Mouse (Mus musculus) small intestine, adult 2 months (tissue): ENCODE results near the gene Gm20388. TPM values are rescaled to one million over a fixed set of nuclear protein-coding genes. Genes with fewer than 3 reads are reported as not detected.

Experiments used
- H3K27ac ChIP-seq: fragments of 200-500 bp; 2 replicates; pipeline ENCODE4 v1.5.1; 2012; ENCODE audit warnings: low read depth, low read length, control low read depth, inconsistent platforms; ENCODE audit not compliant: insufficient read depth
- H3K27me3 ChIP-seq: fragments of 200-500 bp; 2 replicates; pipeline ENCODE4 v1.6.1; 2012; ENCODE audit warnings: mild to moderate bottlenecking, moderate library complexity, low read length, inconsistent platforms; ENCODE audit not compliant: control insufficient read depth, insufficient read depth
- H3K36me3 ChIP-seq: fragments of 200-500 bp; 2 replicates; pipeline ENCODE4 v1.6.1; 2012; ENCODE audit warnings: mild to moderate bottlenecking, low read length, control low read depth, inconsistent platforms; ENCODE audit not compliant: control insufficient read depth, insufficient read depth
- H3K4me1 ChIP-seq: fragments of 200-500 bp; 2 replicates; pipeline ENCODE4 v1.6.1; 2012; ENCODE audit warnings: low read length, inconsistent platforms, mixed read lengths; ENCODE audit not compliant: control insufficient read depth, insufficient read depth, insufficient read length
- H3K4me3 ChIP-seq: fragments of 200-500 bp; 2 replicates; pipeline ENCODE4 v1.5.1; 2012; ENCODE audit warnings: low read depth, mild to moderate bottlenecking, control low read depth, inconsistent platforms, low read length, moderate library complexity
- CTCF ChIP-seq: fragments of 200-500 bp; IDR thresholded peaks from 2 replicates; pipeline ENCODE4 v1.5.1; 2012; ENCODE audit warnings: low read depth, mild to moderate bottlenecking, control low read depth, inconsistent platforms, low read length, moderate library complexity, mixed read lengths; ENCODE audit not compliant: insufficient replicate concordance, insufficient read length; ENCODE audit errors: extremely low read depth
- POLR2A ChIP-seq: fragments of 200-500 bp; IDR thresholded peaks from 2 replicates; pipeline ENCODE4 v1.6.1; 2012; ENCODE audit warnings: low read depth, mild to moderate bottlenecking, control low read depth, inconsistent platforms, low read length, moderate library complexity
- WGBS: fragments of 180-500 bp; shearing (Covaris S2); methylation state at CpG from one replicate; pipeline ENCODE4 v1.1.7; 2018; 5-methylcytosine and 5-hydroxymethylcytosine counted together
- polyA plus RNA-seq: library from polyadenylated mRNA; depleted of rRNA; stranded (reverse); fragments of >200 nt; gene quantifications from 2 replicates; pipeline ENCODE4 v1.2.3, GENCODE M21; 2012

Gene Gm20388
- polyA plus RNA-seq, 1 experiment = 37.3 TPM

DNA sequence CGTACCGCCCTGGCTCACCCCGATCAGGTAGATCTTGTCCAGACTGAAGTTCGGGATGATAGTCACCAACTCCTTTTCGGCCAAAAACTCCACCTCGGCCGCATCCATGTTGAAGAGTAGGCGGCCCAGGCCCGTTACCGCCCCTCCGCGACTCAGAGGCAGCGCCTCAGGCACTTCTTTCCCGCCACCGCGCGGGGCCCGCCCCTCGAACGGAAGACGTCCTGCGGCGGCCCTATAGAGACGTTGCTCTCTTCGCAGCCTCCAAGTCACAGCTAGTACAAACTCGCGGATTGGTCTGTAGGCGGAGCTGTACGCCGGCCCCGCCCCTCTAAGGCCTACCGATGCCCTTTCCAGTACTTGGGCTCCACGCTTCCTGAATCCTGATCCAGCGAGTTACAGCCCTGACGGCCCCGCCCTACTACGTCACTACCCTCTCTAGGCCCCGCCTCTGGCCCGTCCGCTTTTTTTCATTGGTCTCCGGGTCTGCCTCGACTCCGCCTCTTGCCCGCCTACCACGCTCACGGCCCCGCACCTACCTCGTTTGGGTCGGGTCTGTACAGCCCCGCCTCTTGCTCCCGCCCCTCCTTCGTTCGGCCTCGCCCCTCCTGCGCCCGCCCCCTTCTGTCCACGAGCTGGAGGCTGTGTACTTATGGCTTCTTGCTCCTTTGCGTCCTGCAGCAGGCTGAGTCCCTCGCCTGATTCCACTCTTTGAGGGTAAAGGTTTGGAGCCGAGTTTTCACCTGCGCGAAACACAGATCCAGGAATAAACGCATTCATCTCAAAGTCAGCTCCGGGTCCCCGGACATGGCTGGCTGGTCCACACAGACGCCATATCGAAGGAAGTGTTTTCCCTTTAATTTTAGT, 678.5 kb downstream of the Gm20388 start, which contains the start of gene Gins2:
Gene Gins2 (minus strand): TSS at position 397 of the 864 bp plus-strand sequence.
- Histone ChIP-seq H3K4me1 (peaks cover 3% of the 10 kb centered on the region), H3K27ac (no peak within 1 kb of the TSS), H3K4me3 (peak within 1 kb of the TSS; percentile 79), H3K36me3 (no peaks in the 10 kb centered on the region), H3K27me3 (no peaks in the 10 kb centered on the region)
- under 1% methylated on average over 67 of the region's 67 CpGs for WGBS
- TF ChIP-seq POLR2A (0 out of 2 replicates have a peak, but pooled peaks have one; percentile 14), CTCF (no peak)

DNA sequence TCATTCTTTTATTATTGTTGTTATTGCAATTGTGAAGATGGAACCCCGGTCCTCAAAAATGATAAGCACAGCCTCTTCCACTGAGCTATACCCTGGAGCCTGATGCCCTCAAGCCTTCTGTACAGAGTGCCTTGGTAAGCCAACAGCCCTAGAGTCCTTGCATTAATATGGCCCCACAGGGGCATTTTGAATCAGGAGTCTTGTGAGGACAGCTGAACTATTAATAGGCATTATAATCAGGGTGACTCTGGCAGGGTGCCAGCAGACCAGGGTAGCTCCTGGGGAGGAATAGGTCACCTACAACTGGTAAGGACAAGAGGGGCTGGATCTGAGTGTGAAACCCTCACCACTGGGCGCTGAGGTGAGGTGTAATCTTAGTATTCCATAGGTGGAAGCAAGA, 679.3 kb downstream of the Gm20388 start:
- no peak overlapping the region for H3K4me3 ChIP-seq

DNA sequence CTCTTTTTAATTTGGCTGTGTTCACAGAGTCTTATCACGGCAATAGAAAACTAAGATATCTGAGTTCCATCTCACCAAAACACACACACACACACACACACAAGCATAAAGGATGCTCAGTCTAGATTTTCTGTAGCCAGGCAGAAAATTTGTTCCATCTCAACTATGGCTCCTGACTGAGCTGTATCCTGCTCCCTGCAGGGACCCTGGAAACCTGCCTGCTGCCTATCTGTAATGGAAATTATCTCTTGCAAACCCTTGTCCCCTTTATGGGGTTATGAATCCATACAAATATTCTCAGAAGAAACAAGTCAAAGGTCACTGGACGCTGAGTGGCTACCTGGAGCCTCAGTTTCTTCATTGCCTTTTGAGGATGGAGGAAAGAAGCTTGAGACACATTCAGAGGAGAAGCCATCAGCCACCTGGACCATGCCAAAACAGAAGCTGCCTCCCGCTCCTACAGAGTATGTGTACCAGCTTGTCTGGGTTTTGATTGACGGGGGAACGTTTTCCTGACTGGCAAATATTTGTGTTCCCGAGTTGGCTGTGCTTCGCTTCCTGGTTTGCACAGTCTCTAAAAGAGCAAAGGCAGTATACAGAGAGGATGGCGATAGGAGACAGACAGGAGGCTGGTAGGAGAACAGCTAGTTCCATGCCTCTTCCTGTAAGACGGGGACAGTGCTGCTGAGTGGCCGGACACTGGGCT, 681.1 kb downstream of the Gm20388 start:
- Histone ChIP-seq H3K27ac (no peak overlapping the region), H3K4me1 (peaks cover 3% of the 10 kb centered on the region), H3K4me3 (no peak overlapping the region), H3K27me3 (no peaks in the 10 kb centered on the region), H3K36me3 (no peaks in the 10 kb centered on the region)
- 23% methylated on average over 10 of the region's 10 CpGs for WGBS
- TF ChIP-seq POLR2A = no peak
- TF ChIP-seq CTCF = no peak

More for the DNA sequence above, 679.3 kb downstream of the Gm20388 start:
- no peak for TF ChIP-seq POLR2A
- 0 out of 2 replicates have a peak, but pooled peaks have one; percentile 5 for TF ChIP-seq CTCF
- no peaks in the 10 kb centered on the region for H3K27me3 ChIP-seq
- H3K36me3 ChIP-seq = no peaks in the 10 kb centered on the region
- H3K4me1 ChIP-seq = peaks cover 3% of the 10 kb centered on the region
- H3K27ac ChIP-seq = no peak overlapping the region
- 43% methylated on average over 2 of the region's 2 CpGs for WGBS

DNA sequence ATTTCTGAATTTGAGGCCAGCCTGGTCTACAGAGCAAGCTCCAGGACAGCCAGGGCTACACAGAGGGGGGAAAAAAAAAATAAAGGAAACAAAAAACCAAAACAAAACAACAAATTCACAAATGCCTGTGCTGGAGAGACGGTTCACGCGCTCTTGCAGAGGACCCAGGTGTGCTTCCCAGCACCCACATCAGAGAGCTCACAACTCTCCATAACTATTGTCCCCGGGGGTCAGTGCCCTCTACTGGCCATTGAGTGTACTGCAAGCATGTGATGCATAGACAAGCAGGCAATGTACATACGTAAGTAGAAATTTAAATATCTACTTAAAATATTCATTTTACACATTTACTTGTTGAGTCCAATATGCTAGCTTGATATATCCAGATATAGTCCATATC, 683.9 kb downstream of the Gm20388 start:
- Histone ChIP-seq H3K36me3 (no peaks in the 10 kb centered on the region), H3K27me3 (no peaks in the 10 kb centered on the region), H3K4me3 (no peak overlapping the region), H3K4me1 (no peaks in the 10 kb centered on the region), H3K27ac (no peak overlapping the region)
- TF ChIP-seq POLR2A (no peak), CTCF (peak; percentile 55; the same call in 1 of the 2 replicates)
- WGBS = 90% methylated on average over 5 of the region's 5 CpGs

DNA sequence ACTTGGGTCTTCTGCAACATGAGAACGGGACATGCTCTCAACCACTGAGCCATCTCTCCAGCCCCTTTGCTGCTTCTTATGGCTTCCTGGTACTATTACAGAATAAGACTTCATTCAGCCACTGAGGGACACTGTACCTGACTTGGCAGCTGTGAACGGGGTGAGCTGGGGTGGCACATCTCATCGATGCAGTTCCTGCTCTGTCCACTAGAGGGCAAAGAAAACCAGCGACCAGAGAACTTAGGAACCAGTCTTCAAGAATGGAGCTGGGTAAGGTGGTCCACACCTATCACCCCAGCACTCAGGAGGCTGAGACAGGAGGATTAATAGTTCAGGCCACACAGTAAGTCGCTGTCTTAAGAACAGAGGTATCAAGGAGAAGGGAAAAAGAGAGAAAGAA, 685.3 kb downstream of the Gm20388 start:
- Histone ChIP-seq H3K27ac (no peak overlapping the region), H3K36me3 (no peaks in the 10 kb centered on the region), H3K4me3 (no peak overlapping the region), H3K4me1 (no peaks in the 10 kb centered on the region), H3K27me3 (no peaks in the 10 kb centered on the region)
- TF ChIP-seq POLR2A = no peak
- TF ChIP-seq CTCF = peak; percentile 74; the same call in 1 of the 2 replicates
- WGBS = 8% methylated on average over 5 of the region's 5 CpGs

DNA sequence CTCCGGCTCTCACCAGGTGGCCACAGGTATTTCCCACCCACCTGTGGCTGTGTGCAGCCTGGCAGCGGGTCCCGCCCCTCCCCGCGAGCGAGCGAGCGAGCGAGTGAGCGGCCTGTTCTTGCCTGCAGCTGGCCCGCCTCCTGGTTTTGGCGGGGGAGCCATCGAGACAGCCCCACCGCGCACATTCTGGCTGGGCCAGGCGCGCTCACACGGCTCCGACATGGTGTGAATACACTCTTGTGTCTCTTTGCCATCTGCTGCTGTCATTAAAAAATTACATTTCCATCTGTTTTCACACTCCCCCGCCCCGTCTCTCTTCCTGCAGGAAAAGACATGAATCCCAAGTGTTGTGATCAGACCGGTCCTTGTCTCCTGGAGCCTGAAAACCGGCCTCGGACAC, 687.9 kb downstream of the Gm20388 start:
- 50% methylated on average over 24 of the region's 24 CpGs for WGBS
- TF ChIP-seq POLR2A = no peak
- no peak for TF ChIP-seq CTCF
- Histone ChIP-seq H3K4me1 (no peaks in the 10 kb centered on the region), H3K36me3 (no peaks in the 10 kb centered on the region), H3K27ac (no peak overlapping the region), H3K27me3 (no peaks in the 10 kb centered on the region), H3K4me3 (no peak overlapping the region)

DNA sequence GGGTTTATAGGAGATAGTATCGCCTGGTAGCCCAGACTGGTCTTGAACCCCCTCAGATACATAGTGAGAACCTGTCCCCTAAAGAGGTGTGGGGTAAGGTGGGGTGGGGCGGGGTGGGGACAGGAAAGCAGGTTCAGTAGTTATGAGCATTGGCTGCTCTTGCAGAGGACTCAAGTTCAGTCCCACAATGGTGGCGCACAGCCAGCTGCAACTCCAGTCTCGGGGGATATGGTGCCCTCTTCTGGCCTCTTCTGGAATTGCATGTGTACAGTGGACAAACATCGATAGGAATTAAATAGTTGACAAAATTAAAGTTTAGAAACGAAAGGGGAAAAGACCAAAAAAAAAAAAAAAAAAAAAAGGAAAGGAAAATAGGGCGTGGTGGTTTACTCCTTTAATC, 688.9 kb downstream of the Gm20388 start:
- Histone ChIP-seq H3K27ac (no peak overlapping the region), H3K4me3 (no peak overlapping the region), H3K4me1 (no peaks in the 10 kb centered on the region), H3K27me3 (no peaks in the 10 kb centered on the region), H3K36me3 (no peaks in the 10 kb centered on the region)
- WGBS = 23% methylated on average over 7 of the region's 7 CpGs
- TF ChIP-seq POLR2A (no peak), CTCF (peak; percentile 88)
